Mouse (Mus musculus): ENCODE data around the gene Itgal.
"Not testable (repeated sequence)": the region's sequence is repeated elsewhere in the genome, so short reads cannot be mapped to it uniquely, and the experiment has no call there.

Itgal gene

DNA sequence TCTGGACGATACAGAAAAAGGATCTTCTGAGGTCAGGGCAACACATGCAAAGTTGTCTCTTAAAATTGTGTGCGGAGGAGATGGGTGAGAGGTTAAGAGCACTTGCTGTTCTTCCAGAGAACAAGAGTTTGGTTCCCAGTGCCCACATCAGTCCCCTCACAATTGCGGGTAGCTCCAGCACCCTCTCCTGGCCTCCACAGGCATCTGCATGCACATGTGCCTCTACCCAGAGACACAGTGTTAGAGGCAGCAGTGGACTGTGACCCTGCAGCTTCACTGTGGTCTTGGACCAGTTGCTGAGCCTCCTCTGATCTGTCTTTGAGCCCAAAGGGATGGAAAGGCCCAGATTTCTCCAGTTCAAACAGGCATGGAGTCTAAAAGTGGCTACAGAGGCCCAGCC, 75.8 kb downstream of the Itgal start:
- not testable (repeated sequence) for ATAC-seq (ENCODE audit: insufficient number of reproducible peaks, low FRiP score, low TSS enrichment)

DNA sequence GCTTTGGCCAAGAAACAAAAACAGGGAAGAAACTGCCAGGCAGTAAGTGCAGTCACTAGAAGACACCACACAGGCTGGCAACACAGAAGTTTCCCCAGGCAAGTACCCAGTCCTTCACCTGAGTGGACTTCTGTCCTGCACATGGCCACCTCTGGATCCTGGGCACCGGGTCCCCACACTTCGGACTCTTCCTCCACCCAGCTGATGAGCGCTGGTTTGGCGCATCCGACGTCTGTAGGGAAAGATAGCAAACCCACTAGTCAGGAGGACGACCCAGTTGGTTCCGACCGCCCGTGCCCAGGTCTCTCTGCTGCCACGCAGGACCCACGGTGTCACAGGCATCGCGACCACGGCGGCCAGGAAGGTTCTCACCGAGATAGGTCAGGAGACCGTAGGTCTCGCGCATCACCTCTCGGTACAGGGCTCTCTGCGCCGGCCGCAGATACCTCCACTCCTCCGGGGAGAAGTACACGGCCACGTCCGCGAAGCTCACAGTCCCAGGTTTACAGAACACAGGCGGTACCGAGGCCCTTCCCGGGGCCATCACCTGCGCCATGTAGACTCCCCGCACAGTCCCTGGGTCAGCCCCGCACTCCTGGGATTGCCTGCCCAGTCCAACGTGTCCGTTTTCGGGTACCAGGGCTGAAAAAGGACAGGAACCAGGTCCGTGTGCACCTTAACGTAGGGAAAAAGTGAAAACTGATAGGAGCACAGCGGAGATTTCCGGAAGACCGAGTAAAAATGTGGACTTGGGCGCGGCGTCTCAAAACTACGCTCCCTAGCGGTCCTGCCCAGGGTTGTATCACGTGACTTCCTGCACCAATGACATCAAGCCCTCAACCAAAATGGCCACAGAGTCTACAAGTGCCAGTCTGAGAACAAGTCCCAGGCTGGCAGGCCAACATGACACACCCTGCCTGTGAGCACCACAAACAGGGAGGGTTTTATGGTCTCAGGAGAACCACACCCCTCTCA, 79.5 kb downstream of the Itgal start, which contains the start of gene Zfp747:
Zfp747 (minus strand) TSS at position 780 of the 975 bp plus-strand sequence.
- ATAC-seq (ENCODE audit: insufficient number of reproducible peaks, low FRiP score, low TSS enrichment): peak; percentile 91; the same call in 1 of the 2 replicates

DNA sequence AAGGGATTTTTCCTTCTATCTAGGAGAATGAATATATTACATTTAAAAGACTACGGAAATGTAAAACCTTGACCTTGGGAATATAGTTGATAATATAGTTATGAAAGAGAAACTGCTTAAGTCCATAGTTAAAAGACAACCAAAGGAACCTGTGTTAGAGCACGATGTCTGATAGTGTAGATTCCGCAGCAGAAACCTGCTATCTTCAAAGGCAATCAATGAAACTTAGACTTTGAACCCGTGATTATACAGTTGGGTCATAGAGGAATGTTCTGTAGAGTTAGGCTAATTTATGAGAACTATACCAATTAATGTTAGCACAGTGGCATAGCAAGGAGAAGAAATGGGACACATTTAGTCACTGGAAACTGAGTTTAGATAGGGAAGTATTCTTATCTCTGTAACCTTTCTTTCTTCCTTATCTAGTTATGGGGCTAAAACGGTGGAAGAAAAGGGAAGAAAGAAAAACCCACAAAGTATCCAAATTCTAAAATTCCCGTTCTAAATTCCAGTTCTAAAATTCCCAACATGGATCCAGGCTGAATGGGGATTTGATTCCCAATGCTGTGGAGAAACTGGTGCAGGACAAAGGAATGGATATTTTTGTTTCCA, 82.4 kb downstream of the Itgal start:
- ATAC-seq (ENCODE audit: insufficient number of reproducible peaks, low FRiP score, low TSS enrichment): no peak
